Mouse (Mus musculus): ENCODE data around the gene Gm14692.
"Not testable (repeated sequence)": the region's sequence is repeated elsewhere in the genome, so short reads cannot be mapped to it uniquely, and the experiment has no call there.

The Gm14692 gene

DNA sequence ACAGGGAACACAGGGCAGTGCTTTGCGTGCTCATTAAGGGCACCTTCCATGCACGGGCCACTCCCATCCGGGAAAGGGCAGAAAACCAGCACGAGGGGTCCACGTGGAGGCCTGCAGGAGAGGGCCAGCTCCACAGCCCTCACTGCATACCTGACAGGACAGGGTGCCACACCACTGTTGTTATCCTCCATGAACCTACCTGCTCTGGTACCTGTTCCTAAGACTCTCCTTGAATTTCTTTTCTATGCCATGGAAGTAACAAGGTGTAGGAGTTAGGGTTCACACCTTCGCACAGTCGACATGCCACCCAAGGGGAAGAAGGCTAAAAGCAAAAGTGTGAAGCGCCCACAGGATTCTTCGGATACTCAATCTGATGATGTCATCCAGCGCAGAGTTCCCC is at the start of gene Gm14692:
Gm14692 (plus strand) TSS at position 301 of the 400 bp plus-strand sequence.
- DNase-seq: not testable (repeated sequence)

- not testable (repeated sequence) for DNase-seq
Measured at GRCm38 (mm10) chrX:67693462-67693861, 2.0 kb upstream of the Gm14692 start, which contains the start of gene Gm1140. Gene Gm1140 (minus strand): TSS chrX:67693562.

All from retina, postnatal 1 day (tissue).